Mouse (Mus musculus): ENCODE results near the gene Csrp3. TPM values are rescaled to one million over a fixed set of nuclear protein-coding genes. Genes with fewer than 3 reads are reported as not detected.

Gene Csrp3
- polyA plus RNA-seq, 1 experiment from 2014 or later = 14.4 TPM

- DNase-seq (ENCODE audit: low spot score) = no peak
- 73% methylated on average over 4 of the region's 4 CpGs for WGBS
- Histone ChIP-seq H3K4me3 (ENCODE audit: low read depth, low read length) (no peak overlapping the region), H3K9ac (ENCODE audit: low read depth, low read length) (no peak overlapping the region), H3K4me2 (no peak overlapping the region), H3K4me1 (replicated peaks; ENCODE audit: control insufficient read depth, insufficient read depth, low read length) (no peaks in the 10 kb centered on the region), H3K27ac (ENCODE audit: low read depth, low read length) (no peak overlapping the region), H3K36me3 (ENCODE audit: control insufficient read depth, insufficient read depth, low read length) (no peaks in the 10 kb centered on the region), H3K27me3 (replicated peaks; ENCODE audit: control insufficient read depth, insufficient read depth, low read length) (no peaks in the 10 kb centered on the region), H3K9me3 (ENCODE audit: control insufficient read depth, low read length) (no peaks in the 10 kb centered on the region)
- ATAC-seq (replicated peaks; ENCODE audit: low FRiP score) = no peak
Measured at GRCm38 (mm10) chr7:48841538-48841937, 6.3 kb downstream of the Csrp3 start.

DNA sequence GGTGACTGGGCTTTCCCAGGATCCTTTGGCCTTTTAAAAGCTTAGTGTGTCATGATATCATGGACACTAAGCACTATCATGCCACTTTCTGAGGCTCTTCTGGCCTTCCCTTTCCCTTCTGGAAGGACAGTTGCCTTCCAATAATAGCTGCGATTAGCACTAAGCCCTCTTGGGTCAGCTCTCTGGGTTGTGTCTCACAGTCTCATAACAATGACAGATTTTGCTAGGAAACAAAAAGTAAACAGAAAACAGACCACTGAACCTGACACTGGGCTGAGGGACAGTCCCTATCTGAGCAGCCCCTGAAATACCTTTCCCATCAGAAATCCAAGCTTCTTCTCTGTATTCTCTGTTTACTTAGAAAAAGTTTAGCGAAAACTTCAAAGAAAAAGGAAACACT is 7.3 kb downstream of the Csrp3 start:
- Histone ChIP-seq H3K9ac (ENCODE audit: low read depth, low read length) (no peak overlapping the region), H3K36me3 (ENCODE audit: control insufficient read depth, insufficient read depth, low read length) (no peaks in the 10 kb centered on the region), H3K9me3 (ENCODE audit: control insufficient read depth, low read length) (no peaks in the 10 kb centered on the region), H3K4me2 (no peak overlapping the region), H3K27ac (ENCODE audit: low read depth, low read length) (no peak overlapping the region), H3K27me3 (replicated peaks; ENCODE audit: control insufficient read depth, insufficient read depth, low read length) (no peaks in the 10 kb centered on the region), H3K4me3 (ENCODE audit: low read depth, low read length) (no peak overlapping the region), H3K4me1 (replicated peaks; ENCODE audit: control insufficient read depth, insufficient read depth, low read length) (no peaks in the 10 kb centered on the region)
- WGBS = 71% methylated on average over 2 of the region's 2 CpGs
- no peak for DNase-seq (ENCODE audit: low spot score)
- no peak for ATAC-seq (replicated peaks; ENCODE audit: low FRiP score)

DNA sequence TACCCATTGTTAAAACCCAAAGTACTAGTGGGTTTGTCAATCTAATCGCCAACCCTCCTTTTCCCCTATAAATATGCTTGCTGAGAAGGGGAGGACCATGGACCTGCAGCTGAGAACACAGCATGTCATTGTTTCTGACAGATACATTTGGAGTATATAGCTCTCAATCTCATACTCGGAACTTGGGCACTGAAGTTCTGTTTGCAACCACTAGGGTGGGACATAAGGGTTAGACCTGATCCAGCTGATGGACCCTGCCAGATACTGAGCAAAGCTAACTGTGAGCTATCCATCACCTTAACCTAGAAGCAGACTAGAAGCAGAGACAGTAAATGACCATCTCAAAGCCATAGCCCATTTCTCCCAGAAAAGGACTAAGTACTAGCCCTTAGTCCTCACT is 9.4 kb downstream of the Csrp3 start:
- no peak overlapping the region for H3K27ac ChIP-seq (ENCODE audit: low read depth, low read length)
- no peaks in the 10 kb centered on the region for H3K36me3 ChIP-seq (ENCODE audit: control insufficient read depth, insufficient read depth, low read length)
- no peak for ATAC-seq (replicated peaks; ENCODE audit: low FRiP score)
- H3K4me3 ChIP-seq (ENCODE audit: low read depth, low read length) = no peak overlapping the region
- no peaks in the 10 kb centered on the region for H3K9me3 ChIP-seq (ENCODE audit: control insufficient read depth, low read length)
- H3K9ac ChIP-seq (ENCODE audit: low read depth, low read length) = no peak overlapping the region
- no peaks in the 10 kb centered on the region for H3K27me3 ChIP-seq (replicated peaks; ENCODE audit: control insufficient read depth, insufficient read depth, low read length)
- DNase-seq (ENCODE audit: low spot score) = no peak
- WGBS = 57% methylated on average over 2 of the region's 2 CpGs
- no peaks in the 10 kb centered on the region for H3K4me1 ChIP-seq (replicated peaks; ENCODE audit: control insufficient read depth, insufficient read depth, low read length)
- H3K4me2 ChIP-seq = no peak overlapping the region

DNA sequence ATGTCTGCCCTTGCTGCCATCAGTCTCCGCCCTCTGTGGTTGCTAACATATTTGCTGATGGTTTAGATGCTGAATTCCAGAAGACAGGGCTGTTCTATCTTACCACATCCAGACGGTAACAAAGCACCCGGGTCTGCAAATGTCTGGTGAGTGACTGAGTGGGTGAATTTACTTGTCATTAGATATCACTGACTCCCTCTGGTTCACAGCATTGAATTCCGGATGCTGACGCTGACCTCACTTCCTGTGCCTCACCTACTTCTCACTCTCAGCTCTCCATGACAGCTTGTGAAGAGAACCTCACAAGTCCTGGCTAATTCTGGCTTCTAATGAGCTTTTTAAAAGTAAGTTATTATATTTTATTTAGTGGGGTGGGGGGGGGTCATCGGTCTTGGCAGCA is 10.9 kb downstream of the Csrp3 start:
- Histone ChIP-seq H3K27me3 (replicated peaks; ENCODE audit: control insufficient read depth, insufficient read depth, low read length) (no peaks in the 10 kb centered on the region), H3K4me3 (ENCODE audit: low read depth, low read length) (no peak overlapping the region), H3K4me2 (no peak overlapping the region), H3K4me1 (replicated peaks; ENCODE audit: control insufficient read depth, insufficient read depth, low read length) (no peaks in the 10 kb centered on the region), H3K27ac (ENCODE audit: low read depth, low read length) (no peak overlapping the region), H3K9ac (ENCODE audit: low read depth, low read length) (no peak overlapping the region), H3K9me3 (ENCODE audit: control insufficient read depth, low read length) (no peaks in the 10 kb centered on the region), H3K36me3 (ENCODE audit: control insufficient read depth, insufficient read depth, low read length) (no peaks in the 10 kb centered on the region)
- ATAC-seq (replicated peaks; ENCODE audit: low FRiP score) (no peak), DNase-seq (ENCODE audit: low spot score) (no peak)
- WGBS = 42% methylated on average over 6 of the region's 6 CpGs

DNA sequence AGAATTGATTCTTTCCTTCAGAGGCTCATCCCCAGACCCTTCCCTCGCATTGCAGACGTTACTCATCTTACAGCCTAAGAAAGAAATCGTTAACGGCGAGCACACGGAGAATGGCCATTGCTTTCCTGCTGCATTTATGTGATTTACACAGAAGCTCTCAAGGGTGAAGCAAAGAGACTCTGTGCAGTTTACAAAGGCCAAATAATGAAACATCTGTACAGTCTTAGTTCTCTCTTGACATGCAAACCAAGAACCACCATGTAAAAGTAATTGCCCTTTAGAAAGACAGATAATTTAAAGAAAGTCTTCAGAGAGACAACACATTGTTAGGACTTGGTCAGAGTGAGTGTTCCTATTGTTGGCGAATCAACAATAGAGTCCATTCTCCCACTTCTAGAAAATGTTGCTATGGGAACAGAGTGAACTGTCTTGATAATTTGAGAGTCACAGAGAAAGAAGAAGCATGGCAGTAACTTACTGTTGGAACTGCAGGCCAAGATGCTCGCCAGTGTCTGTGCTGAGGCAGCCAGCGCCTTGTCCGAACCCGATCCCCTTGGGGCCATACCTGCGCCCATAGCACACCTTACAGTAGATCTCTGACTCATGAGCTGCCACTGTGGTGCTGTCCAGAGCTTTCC is 12.7 kb downstream of the Csrp3 start:
- no peaks in the 10 kb centered on the region for H3K36me3 ChIP-seq (ENCODE audit: control insufficient read depth, insufficient read depth, low read length)

GRCm38 (mm10) chr7:48834371-48834970 is 13.4 kb downstream of the Csrp3 start:
- H3K4me1 ChIP-seq (replicated peaks; ENCODE audit: control insufficient read depth, insufficient read depth, low read length) = no peaks in the 10 kb centered on the region
- ATAC-seq (replicated peaks; ENCODE audit: low FRiP score) (no peak), DNase-seq (ENCODE audit: low spot score) (no peak)
- WGBS = 68% methylated on average over 4 of the region's 4 CpGs
- no peak overlapping the region for H3K4me2 ChIP-seq
- no peak overlapping the region for H3K9ac ChIP-seq (ENCODE audit: low read depth, low read length)
- H3K4me3 ChIP-seq (ENCODE audit: low read depth, low read length) = no peak overlapping the region
- no peak overlapping the region for H3K27ac ChIP-seq (ENCODE audit: low read depth, low read length)
- no peaks in the 10 kb centered on the region for H3K27me3 ChIP-seq (replicated peaks; ENCODE audit: control insufficient read depth, insufficient read depth, low read length)
- H3K36me3 ChIP-seq (ENCODE audit: control insufficient read depth, insufficient read depth, low read length) = no peaks in the 10 kb centered on the region
- H3K9me3 ChIP-seq (ENCODE audit: control insufficient read depth, low read length) = no peaks in the 10 kb centered on the region

More for the DNA sequence above, 12.7 kb downstream of the Csrp3 start:
- Histone ChIP-seq H3K4me3 (ENCODE audit: low read depth, low read length) (no peak overlapping the region), H3K27ac (ENCODE audit: low read depth, low read length) (no peak overlapping the region), H3K4me2 (no peak overlapping the region), H3K4me1 (replicated peaks; ENCODE audit: control insufficient read depth, insufficient read depth, low read length) (no peaks in the 10 kb centered on the region), H3K9me3 (ENCODE audit: control insufficient read depth, low read length) (no peaks in the 10 kb centered on the region), H3K9ac (ENCODE audit: low read depth, low read length) (no peak overlapping the region), H3K27me3 (replicated peaks; ENCODE audit: control insufficient read depth, insufficient read depth, low read length) (no peaks in the 10 kb centered on the region)
- ATAC-seq (replicated peaks; ENCODE audit: low FRiP score) (no peak), DNase-seq (ENCODE audit: low spot score) (no peak)
- WGBS = 84% methylated on average over 12 of the region's 12 CpGs

- Histone ChIP-seq H3K27ac (ENCODE audit: low read depth, low read length) (no peak overlapping the region), H3K27me3 (replicated peaks; ENCODE audit: control insufficient read depth, insufficient read depth, low read length) (no peaks in the 10 kb centered on the region), H3K4me2 (no peak overlapping the region), H3K4me1 (replicated peaks; ENCODE audit: control insufficient read depth, insufficient read depth, low read length) (no peaks in the 10 kb centered on the region), H3K36me3 (ENCODE audit: control insufficient read depth, insufficient read depth, low read length) (0 out of 2 replicates have a peak, but pooled peaks cover under 1% of the 10 kb centered on the region), H3K4me3 (ENCODE audit: low read depth, low read length) (no peak overlapping the region), H3K9ac (ENCODE audit: low read depth, low read length) (no peak overlapping the region), H3K9me3 (ENCODE audit: control insufficient read depth, low read length) (no peaks in the 10 kb centered on the region)
- WGBS = 68% methylated on average over 1 of the region's 1 CpGs
- DNase-seq (ENCODE audit: low spot score) = no peak
- no peak for ATAC-seq (replicated peaks; ENCODE audit: low FRiP score)
Measured at GRCm38 (mm10) chr7:48832735-48833134, 15.1 kb downstream of the Csrp3 start.

DNA sequence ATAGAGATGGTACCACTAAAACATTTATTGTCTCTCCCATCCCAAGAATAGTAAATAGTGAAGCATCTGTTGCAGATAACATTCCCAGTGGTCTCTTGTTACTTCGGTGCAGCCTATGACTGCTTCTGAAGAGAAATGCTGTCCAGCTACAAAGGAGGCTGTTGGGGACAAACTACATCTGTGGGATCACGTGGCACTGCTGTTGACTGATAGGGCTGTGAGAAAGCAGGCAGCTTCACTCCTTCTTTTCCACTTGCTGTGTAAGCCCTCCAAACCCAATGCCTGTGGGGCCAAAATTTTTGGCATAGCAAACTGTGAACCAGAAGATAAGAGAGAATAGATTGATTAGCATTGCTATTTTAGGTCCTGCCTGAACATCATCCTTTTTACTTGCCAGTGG is 17.4 kb downstream of the Csrp3 start:
- H3K4me2 ChIP-seq = no peak overlapping the region
- H3K9ac ChIP-seq (ENCODE audit: low read depth, low read length) = no peak overlapping the region
- H3K4me1 ChIP-seq (replicated peaks; ENCODE audit: control insufficient read depth, insufficient read depth, low read length) = no peaks in the 10 kb centered on the region
- H3K27me3 ChIP-seq (replicated peaks; ENCODE audit: control insufficient read depth, insufficient read depth, low read length) = no peaks in the 10 kb centered on the region
- WGBS = 24% methylated on average over 2 of the region's 2 CpGs
- no peak overlapping the region for H3K4me3 ChIP-seq (ENCODE audit: low read depth, low read length)
- peaks cover 10% of the 10 kb centered on the region; the same call in 1 of the 2 replicates for H3K36me3 ChIP-seq (ENCODE audit: control insufficient read depth, insufficient read depth, low read length)
- DNase-seq (ENCODE audit: low spot score) (no peak), ATAC-seq (replicated peaks; ENCODE audit: low FRiP score) (no peak)
- no peaks in the 10 kb centered on the region for H3K9me3 ChIP-seq (ENCODE audit: control insufficient read depth, low read length)
- H3K27ac ChIP-seq (ENCODE audit: low read depth, low read length) = no peak overlapping the region
